Mouse (Mus musculus): ENCODE measurements around the gene Sirpb1b. TPM values are rescaled to one million over a fixed set of nuclear protein-coding genes. Genes with fewer than 3 reads are reported as not detected.
A peak's percentile ranks its signal among the peaks of the same experiment; 100 is the strongest.
"Not testable (repeated sequence)": the region's sequence is repeated elsewhere in the genome, so short reads cannot be mapped to it uniquely, and the experiment has no call there.

Sirpb1b gene
- 13.3 TPM in 1 of 2 replicates, not detected in the other for polyA plus RNA-seq (2011; ENCODE audit: insufficient read depth, insufficient read length, low replicate concordance, missing spikeins)

GRCm38 (mm10) chr3:15574887-15575286, at the start of gene Sirpb1b:
Gene Sirpb1b (minus strand): TSS chr3:15575065.
- H3K4me1 ChIP-seq (ENCODE audit: control insufficient read depth, insufficient read depth, low read length); H3K27ac ChIP-seq (ENCODE audit: control insufficient read depth, insufficient read depth, low read depth, low read length, poor library complexity): not testable (repeated sequence)
- 42% methylated on average over 1 of the region's 1 CpGs for WGBS
- H3K4me3 ChIP-seq (replicated peaks; ENCODE audit: control insufficient read depth, low read depth, low read length), result peak within 1 kb of the TSS; percentile 18

DNA sequence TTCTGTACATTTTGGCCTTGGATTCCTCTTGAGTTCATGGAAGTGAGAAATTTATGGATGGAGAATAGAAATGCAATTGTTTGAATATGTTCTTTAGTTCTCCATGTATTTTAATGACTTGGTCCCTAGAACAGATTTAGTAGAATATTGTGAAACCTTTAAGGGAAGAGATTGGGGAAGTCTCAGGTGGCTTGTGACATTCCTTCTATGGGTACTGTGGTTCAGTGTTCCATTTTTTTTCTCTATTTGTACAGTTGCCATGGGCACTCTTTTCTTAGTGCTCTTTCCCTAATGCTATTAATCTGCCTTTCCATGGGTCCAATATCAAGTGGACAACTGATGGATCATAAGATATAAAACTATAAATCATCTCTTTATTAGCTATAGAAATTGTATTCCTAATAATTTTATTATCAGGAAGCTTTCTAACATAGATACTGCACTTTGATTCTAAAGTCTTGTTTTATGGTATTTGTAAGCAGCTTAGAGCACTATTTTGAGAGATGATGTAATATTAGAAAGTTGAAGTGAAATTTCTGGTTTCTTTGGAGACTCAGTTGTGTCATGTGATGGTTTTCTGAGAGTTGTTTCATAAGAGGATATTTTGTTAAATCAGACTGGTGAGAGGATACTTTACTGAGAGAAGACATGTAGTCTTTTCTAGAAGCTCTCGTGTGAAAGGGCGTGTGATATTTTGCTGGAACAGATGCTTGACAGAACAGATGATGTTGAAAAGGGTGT, 15.7 kb upstream of the Sirpb1b start:
- peak overlapping the region; percentile 51; the same call in 1 of the 2 replicates for H3K27ac ChIP-seq (ENCODE audit: control insufficient read depth, insufficient read depth, low read depth, low read length, poor library complexity)
- 65% methylated on average over 2 of the region's 2 CpGs for WGBS
- H3K4me1 ChIP-seq (ENCODE audit: control insufficient read depth, insufficient read depth, low read length); H3K4me3 ChIP-seq (replicated peaks; ENCODE audit: control insufficient read depth, low read depth, low read length): not testable (repeated sequence)

DNA sequence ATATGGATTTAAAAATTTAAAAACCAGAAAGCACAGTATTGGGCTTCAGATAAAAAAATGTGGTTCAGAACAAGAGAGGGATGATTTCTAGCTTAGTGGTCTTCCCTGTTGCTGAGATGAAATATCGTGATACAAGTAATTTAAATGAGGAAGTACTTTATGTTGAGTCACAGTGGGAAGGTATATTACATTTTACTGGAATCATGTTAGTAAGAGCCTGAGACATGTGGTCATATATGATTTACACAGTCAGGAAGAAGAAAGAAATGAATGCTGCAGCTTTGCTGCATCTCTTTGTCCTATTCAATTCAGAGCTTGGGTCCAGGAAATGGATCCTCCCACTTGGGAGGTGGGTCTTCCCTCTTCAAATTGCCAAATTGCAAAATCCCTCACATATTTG, 11.8 kb upstream of the Sirpb1b start:
- 22% methylated on average over 1 of the region's 1 CpGs for whole genome bisulfite sequencing
- H3K27ac ChIP-seq (ENCODE audit: control insufficient read depth, insufficient read depth, low read depth, low read length, poor library complexity); H3K4me1 ChIP-seq (ENCODE audit: control insufficient read depth, insufficient read depth, low read length); H3K4me3 ChIP-seq (replicated peaks; ENCODE audit: control insufficient read depth, low read depth, low read length): not testable (repeated sequence)

GRCm38 (mm10) chr3:15583452-15583851, 8.6 kb upstream of the Sirpb1b start:
- no peak for TF ChIP-seq CTCF (IDR thresholded peaks at IDR 0.05; ENCODE audit: control insufficient read depth, insufficient read depth, low read length)
- no peak for TF ChIP-seq POLR2A (IDR thresholded peaks at IDR 0.05; ENCODE audit: borderline replicate concordance, control insufficient read depth, low read depth, low read length)
- 76% methylated on average over 1 of the region's 1 CpGs for WGBS
- no peaks in the 10 kb centered on the region for H3K4me1 ChIP-seq (ENCODE audit: control insufficient read depth, insufficient read depth, low read length)
- H3K4me3 ChIP-seq (replicated peaks; ENCODE audit: control insufficient read depth, low read depth, low read length), result no peak overlapping the region
- H3K27ac ChIP-seq (ENCODE audit: control insufficient read depth, insufficient read depth, low read depth, low read length, poor library complexity), result no peak overlapping the region

DNA sequence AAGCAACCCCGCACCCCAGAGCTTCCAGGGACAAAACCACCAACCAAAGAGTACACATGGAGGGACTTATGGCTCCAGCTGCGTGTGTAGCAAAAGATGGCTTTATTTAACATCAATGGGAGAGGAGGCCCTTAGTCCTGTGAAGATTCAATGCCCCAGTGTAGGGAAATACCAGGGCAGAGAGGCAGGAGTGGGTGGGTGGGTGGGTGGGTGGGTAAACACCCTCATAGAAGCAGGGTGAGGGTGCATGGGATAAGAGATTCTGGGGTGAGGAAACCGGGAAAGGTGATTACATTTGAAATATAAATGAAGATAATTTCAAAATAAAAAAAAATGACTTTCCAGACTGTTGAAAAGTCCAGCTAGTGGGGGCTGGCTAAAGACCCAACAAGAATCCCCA, 8.1 kb upstream of the Sirpb1b start:
- WGBS, result 79% methylated on average over 3 of the region's 3 CpGs
- H3K4me1 ChIP-seq (ENCODE audit: control insufficient read depth, insufficient read depth, low read length); H3K27ac ChIP-seq (ENCODE audit: control insufficient read depth, insufficient read depth, low read depth, low read length, poor library complexity); H3K4me3 ChIP-seq (replicated peaks; ENCODE audit: control insufficient read depth, low read depth, low read length): not testable (repeated sequence)

DNA sequence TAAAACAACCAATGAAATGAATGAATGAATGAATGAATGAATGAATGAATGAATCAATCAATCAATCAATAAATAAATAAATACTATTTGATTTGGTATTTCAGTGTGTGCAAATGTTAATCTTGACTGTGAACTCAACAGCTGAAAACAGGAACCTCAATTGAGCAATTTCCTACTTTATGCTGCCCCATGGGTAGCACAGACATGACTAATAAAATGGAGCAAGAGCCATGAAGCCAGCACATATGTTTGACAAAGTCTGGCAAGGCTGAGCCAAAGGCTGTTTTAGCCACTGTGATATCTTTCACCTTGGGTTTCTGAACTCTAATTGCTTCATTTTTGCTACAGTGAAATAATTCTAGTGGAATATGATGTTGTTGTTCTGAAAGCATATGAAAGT, 1.6 kb upstream of the Sirpb1b start:
- not testable (repeated sequence) for H3K4me3 ChIP-seq (replicated peaks; ENCODE audit: control insufficient read depth, low read depth, low read length); H3K27ac ChIP-seq (ENCODE audit: control insufficient read depth, insufficient read depth, low read depth, low read length, poor library complexity); H3K4me1 ChIP-seq (ENCODE audit: control insufficient read depth, insufficient read depth, low read length)

- H3K4me1 ChIP-seq (ENCODE audit: control insufficient read depth, insufficient read depth, low read length), result no peaks in the 10 kb centered on the region
- no peak overlapping the region for H3K27ac ChIP-seq (ENCODE audit: control insufficient read depth, insufficient read depth, low read depth, low read length, poor library complexity)
- TF ChIP-seq POLR2A (IDR thresholded peaks at IDR 0.05; ENCODE audit: borderline replicate concordance, control insufficient read depth, low read depth, low read length), result no peak
- no peak for TF ChIP-seq CTCF (IDR thresholded peaks at IDR 0.05; ENCODE audit: control insufficient read depth, insufficient read depth, low read length)
- H3K4me3 ChIP-seq (replicated peaks; ENCODE audit: control insufficient read depth, low read depth, low read length), result no peak overlapping the region
Measured at GRCm38 (mm10) chr3:15528589-15528988, 46.3 kb downstream of the Sirpb1b start.

GRCm38 (mm10) chr3:15513608-15514007, 61.3 kb downstream of the Sirpb1b start:
- 77% methylated on average over 11 of the region's 11 CpGs for WGBS
- H3K4me1 ChIP-seq (ENCODE audit: control insufficient read depth, insufficient read depth, low read length); H3K4me3 ChIP-seq (replicated peaks; ENCODE audit: control insufficient read depth, low read depth, low read length); H3K27ac ChIP-seq (ENCODE audit: control insufficient read depth, insufficient read depth, low read depth, low read length, poor library complexity): not testable (repeated sequence)

GRCm38 (mm10) chr3:15507792-15508321, 67.0 kb downstream of the Sirpb1b start:
- not testable (repeated sequence) for H3K4me3 ChIP-seq (replicated peaks; ENCODE audit: control insufficient read depth, low read depth, low read length); H3K4me1 ChIP-seq (ENCODE audit: control insufficient read depth, insufficient read depth, low read length); H3K27ac ChIP-seq (ENCODE audit: control insufficient read depth, insufficient read depth, low read depth, low read length, poor library complexity)
- 71% methylated on average over 3 of the region's 3 CpGs for WGBS

DNA sequence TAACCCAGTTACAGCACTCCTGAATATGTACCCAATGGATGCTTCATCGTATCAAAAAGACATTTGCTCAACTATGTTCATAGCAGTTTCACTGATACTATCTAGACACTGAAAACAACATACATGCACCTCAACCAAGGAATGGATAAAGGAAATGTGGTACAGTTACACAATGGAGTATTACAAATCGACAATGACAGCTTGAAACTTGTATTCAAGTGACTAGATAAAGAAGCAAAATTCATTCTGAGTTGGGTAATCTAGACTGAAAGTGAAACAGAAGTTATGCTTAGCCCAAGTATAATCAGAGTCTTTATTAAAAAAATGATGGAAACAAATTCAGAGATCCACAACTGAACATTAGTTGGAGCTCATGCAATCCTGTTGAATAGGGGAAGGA, 100.0 kb downstream of the Sirpb1b start:
- H3K4me3 ChIP-seq (replicated peaks; ENCODE audit: control insufficient read depth, low read depth, low read length); H3K27ac ChIP-seq (ENCODE audit: control insufficient read depth, insufficient read depth, low read depth, low read length, poor library complexity); H3K4me1 ChIP-seq (ENCODE audit: control insufficient read depth, insufficient read depth, low read length): not testable (repeated sequence)
- 46% methylated on average over 2 of the region's 2 CpGs for WGBS

DNA sequence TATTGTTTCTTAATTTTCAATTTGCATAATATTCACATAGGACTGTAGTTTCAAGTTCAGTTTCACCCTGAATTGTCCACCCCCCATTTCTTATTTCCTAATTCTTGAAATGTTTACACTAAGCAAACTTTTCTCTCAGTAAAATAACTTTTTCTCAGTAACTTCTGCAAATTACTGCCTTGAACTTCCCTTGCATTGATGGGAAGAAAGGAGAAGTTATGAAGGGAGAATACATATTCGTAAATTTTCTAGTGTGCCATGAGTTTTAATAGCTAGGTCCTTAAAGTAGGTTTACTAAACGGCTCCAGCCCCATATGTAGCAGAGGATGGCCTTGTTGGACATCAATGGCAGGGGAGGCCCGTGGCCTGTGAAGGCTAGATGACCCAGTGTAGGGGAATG, 104.7 kb downstream of the Sirpb1b start:
- H3K4me3 ChIP-seq (replicated peaks; ENCODE audit: control insufficient read depth, low read depth, low read length); H3K4me1 ChIP-seq (ENCODE audit: control insufficient read depth, insufficient read depth, low read length); H3K27ac ChIP-seq (ENCODE audit: control insufficient read depth, insufficient read depth, low read depth, low read length, poor library complexity): not testable (repeated sequence)
- WGBS, result 42% methylated on average over 1 of the region's 3 CpGs
